Mouse (Mus musculus) embryo, embryonic 11 days (tissue): ENCODE data around the gene Xpnpep3.

Experiments
- DNase-seq: peaks from one replicate; pipeline ENCODE4 v3.0.0-alpha.2; 2015

Gene Xpnpep3

DNA sequence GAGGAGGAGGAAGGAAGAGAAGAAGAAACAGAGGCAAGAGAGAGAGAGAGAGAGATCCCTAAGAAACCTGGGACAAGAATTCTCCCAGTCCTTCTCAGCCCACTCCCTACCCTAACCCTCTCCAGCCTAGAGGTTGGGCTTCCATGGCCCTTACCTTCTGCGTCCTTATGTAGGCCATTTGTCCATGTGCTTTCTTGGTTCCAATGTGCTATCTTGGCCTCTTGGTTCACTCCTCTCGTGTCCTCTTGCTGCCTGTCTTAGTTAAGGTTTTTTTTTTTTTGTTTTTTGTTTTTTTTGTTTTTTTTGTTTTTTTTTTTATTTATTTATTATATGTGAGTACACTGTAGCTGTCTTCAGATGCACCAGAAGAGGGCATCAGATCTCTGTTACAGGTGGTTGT is 83.0 kb downstream of the Xpnpep3 start:
- no peak for DNase-seq

GRCm38 (mm10) chr15:81483691-81484090 is 83.8 kb downstream of the Xpnpep3 start:
- no peak for DNase-seq

GRCm38 (mm10) chr15:81485483-81485882 is 85.5 kb downstream of the Xpnpep3 start:
- DNase-seq: no peak

DNA sequence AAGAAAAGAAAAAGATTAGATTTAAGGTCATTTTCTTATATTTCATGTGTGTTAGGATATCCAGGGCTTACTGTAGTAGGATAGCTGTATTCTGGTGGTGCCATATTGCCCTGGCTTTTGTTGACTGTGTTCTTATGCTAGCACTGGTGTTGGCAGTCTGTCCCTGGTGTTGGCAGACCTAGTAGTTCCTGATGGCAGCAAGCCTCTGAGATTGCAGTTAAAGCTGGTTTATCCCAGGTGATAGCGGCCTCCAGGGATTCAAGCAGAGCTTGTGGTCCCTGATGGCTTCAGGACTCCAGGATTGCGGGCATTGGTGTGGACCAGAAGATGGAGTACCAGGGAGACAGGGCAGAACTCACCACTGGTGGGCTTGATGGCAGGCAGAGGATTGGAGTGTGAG is 103.5 kb downstream of the Xpnpep3 start:
- no peak for DNase-seq

DNA sequence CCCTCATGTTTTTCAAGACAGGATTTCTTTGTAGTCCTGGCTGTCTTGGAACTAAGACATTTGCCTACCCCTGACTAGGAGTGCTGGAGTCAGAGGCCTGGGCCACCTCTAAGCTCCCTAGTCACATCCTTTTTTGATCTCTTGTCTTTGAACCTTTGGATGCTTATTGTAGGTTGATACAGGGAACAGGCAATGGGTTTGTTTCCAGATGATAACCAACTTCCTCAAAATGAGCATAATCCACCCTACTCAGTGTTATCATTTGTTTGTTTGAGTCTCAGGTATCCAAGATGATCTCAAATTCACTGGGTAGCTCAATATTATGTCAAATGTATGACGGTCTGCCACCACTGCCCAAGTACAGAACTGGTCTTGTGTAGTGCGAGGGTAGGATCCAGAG is 104.1 kb downstream of the Xpnpep3 start:
- no peak for DNase-seq
